Mouse (Mus musculus): ENCODE data around the gene Olfr456. TPM values are rescaled to one million over a fixed set of nuclear protein-coding genes. Genes with fewer than 3 reads are reported as not detected.
A peak's percentile ranks its signal among the peaks of the same experiment; 100 is the strongest.
"Not testable (repeated sequence)": the region's sequence is repeated elsewhere in the genome, so short reads cannot be mapped to it uniquely, and the experiment has no call there.

Olfr456 gene
- not detected for total RNA-seq (2021)

GRCm38 (mm10) chr6:42487114-42487513 lies at the start of gene Olfr456:
TSS of gene Olfr456 (minus strand) at chr6:42487214.
- DNase-seq: no peak

GRCm38 (mm10) chr6:42513461-42513860 lies 26.4 kb upstream of the Olfr456 start:
- DNase-seq: no peak

DNA sequence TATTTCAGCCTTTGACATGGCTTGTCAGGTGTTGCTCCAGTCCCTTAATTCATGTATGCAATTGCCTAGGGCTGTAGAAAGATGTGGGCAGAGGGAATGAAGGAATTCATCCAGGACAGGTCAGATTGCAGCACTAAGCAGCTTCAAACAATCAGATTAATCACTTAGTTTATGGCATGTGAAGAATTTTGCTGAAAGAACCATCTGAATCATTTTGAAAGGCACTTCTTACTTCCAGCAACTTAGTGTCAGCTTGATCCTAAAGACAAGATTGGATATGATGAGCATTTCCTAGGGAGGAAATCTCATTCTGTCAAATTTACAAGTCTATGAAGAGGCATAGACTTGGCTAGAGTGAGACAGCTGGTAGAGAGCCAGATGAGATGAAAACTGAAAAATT lies 22.3 kb upstream of the Olfr456 start:
- DNase-seq: no peak

DNA sequence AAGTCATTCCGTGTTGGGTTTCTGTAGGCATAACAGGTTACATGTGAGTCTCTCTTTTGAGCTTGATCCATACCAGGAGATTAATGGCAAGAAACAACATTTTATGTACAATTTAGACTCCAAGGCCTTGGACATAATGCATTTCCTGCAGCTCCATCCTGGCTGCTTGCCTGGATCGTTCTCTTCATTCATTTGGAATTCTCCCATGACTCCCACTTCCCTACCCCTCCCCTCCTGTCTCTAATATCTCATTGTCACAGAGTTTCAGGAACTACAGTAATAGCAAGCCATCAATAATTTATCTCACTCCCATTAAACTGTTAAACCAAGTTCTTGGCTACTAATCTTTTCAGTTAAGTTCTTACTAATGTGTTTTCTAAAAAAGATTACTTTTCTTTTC lies 16.5 kb upstream of the Olfr456 start:
- peak in 1 of 2 experiments; percentile 3 for DNase-seq

GRCm38 (mm10) chr6:42489731-42490130 lies 2.7 kb upstream of the Olfr456 start:
- no peak for DNase-seq

GRCm38 (mm10) chr6:42484633-42485032 lies 2.4 kb downstream of the Olfr456 start:
- no peak for DNase-seq

GRCm38 (mm10) chr6:42476235-42476634 lies 10.8 kb downstream of the Olfr456 start, which contains the start of gene Olfr457:
TSS of gene Olfr457 (minus strand) at chr6:42476335.
- DNase-seq: no peak

GRCm38 (mm10) chr6:42471298-42471697 lies 15.7 kb downstream of the Olfr456 start:
- not testable (repeated sequence) for DNase-seq

- no peak for DNase-seq
Observed at GRCm38 (mm10) chr6:42470542-42470941, 16.5 kb downstream of the Olfr456 start.

DNA sequence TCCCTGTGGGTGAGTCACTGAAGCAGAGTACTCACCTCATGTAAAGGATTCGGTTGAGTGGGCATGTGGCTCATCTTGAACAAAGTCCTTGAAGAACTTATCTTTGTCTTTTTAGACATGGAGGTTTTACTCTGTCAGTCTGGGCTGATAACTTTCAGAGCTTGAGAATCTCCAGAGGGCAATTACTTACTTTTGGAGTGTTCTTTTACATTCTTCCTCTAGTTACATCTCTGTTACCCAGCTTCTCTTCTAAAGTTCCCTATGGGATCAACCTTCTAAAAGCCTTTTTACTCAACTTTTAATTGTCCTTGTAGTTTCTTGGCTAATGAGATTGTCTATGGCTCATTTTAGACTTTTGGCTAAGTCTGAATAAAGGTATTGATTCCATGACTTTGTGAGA lies 21.9 kb downstream of the Olfr456 start, which contains the start of gene Olfr458:
TSS of gene Olfr458 (minus strand) at position 101 of the 400 bp plus-strand sequence.
- no peak for DNase-seq

DNA sequence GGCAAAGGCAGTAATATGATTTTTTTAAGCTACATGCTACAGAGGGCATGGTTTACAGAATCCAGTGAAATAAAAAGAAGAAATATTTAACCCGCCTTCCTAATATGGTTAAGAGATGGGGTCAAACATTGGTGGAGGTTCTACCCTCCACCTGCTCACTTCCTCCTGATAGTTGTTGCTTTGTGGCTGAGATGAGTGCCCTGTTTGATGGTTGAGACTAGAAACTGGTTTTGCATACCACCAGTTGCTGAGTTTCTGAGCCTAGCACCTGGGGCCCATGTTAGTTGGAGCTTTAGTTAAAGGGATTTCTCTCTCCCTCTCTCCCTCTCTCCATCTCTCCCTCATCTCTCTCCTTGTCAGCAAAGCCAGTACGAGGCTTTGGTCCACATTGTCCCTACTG lies 39.6 kb downstream of the Olfr456 start:
- DNase-seq: no peak

DNA sequence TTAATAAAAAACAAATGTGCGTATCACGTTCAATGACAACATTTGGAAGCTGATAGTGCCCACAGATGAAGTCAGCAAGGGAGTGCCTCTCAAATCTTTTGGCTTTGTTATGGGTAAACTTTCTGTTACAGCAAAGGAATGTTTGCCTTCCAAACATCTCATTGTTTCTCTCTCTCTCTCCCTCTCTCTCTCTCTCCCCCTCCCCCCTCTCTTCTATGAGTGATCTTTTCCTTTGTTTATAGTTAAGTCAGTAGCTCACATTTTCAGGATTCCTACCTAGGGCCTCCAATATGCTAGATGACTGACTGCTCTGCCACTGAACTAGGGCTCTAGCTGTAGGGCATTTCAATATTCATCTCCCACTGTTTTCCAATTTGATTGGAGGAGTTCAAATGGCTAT lies 42.5 kb downstream of the Olfr456 start:
- no peak for DNase-seq

- DNase-seq: no peak
Observed at GRCm38 (mm10) chr6:42441395-42441794, 45.6 kb downstream of the Olfr456 start.

Other genes with a start within 250 kb of the Olfr456 start
- 1 to 10 TPM; 9.5 to 9.6 TPM for gene Gstk1, start 241.3 kb downstream of the Olfr456 start, total RNA-seq (2021)
- gene Tmem139, start 225.2 kb downstream of the Olfr456 start, total RNA-seq (2021): not detected
- 10 to 100 TPM; 20.6 to 23.7 TPM for gene Casp2, start 222.2 kb downstream of the Olfr456 start, total RNA-seq (2021)
- gene Clcn1, start 200.5 kb downstream of the Olfr456 start, total RNA-seq (2021): 1 to 10 TPM; 2.7 to 3.6 TPM
- gene Fam131b, start 162.6 kb downstream of the Olfr456 start, total RNA-seq (2021): 10 to 100 TPM; 76.2 to 77.0 TPM
- 10 to 100 TPM; 42.8 to 45.0 TPM for gene Zyx, start 137.6 kb downstream of the Olfr456 start, total RNA-seq (2021)
- gene Epha1, start 113.9 kb downstream of the Olfr456 start, total RNA-seq (2021): under 1 TPM in 1 of 2 experiments, not detected in 1; 0.15 TPM
- under 1 TPM in 1 of 2 experiments, not detected in 1; 0.40 TPM for gene Tas2r143, start 87.0 kb downstream of the Olfr456 start, total RNA-seq (2021)
- gene Tas2r135, start 81.8 kb downstream of the Olfr456 start, total RNA-seq (2021): not detected
- not detected for gene Tas2r126, start 52.7 kb downstream of the Olfr456 start, total RNA-seq (2021)
- gene Olfr458, start 22.0 kb downstream of the Olfr456 start, total RNA-seq (2021): not detected
- not detected for gene Olfr457, start 10.9 kb downstream of the Olfr456 start, total RNA-seq (2021)
- not detected for gene Olfr455, start 60.4 kb upstream of the Olfr456 start, total RNA-seq (2021)
- gene Tcaf3, start 110.5 kb upstream of the Olfr456 start, total RNA-seq (2021): not detected
- under 1 TPM; 0.56 to 0.62 TPM for gene Tcaf2, start 158.0 kb upstream of the Olfr456 start, total RNA-seq (2021)
- gene Tcaf1, start 222.9 kb upstream of the Olfr456 start, total RNA-seq (2021): 100 to 1,000 TPM; 221 to 227 TPM